Mouse (Mus musculus) layer of hippocampus, adult 9-10 months (tissue): ENCODE measurements around the gene Irf8.

Source experiments
- DNase-seq: peaks from one replicate; pipeline ENCODE4 v3.0.0; 2022; ENCODE audit warnings: low spot score

Irf8 gene

GRCm38 (mm10) chr8:120751226-120752081 lies 15.3 kb downstream of the Irf8 start:
- DNase-seq: no peak

GRCm38 (mm10) chr8:120752082-120752452 lies 15.9 kb downstream of the Irf8 start:
- no peak for DNase-seq

- DNase-seq: no peak
Observed at GRCm38 (mm10) chr8:120753476-120753875, 17.3 kb downstream of the Irf8 start.

- DNase-seq: no peak
Observed at GRCm38 (mm10) chr8:120755306-120756297, 19.4 kb downstream of the Irf8 start.

GRCm38 (mm10) chr8:120758005-120758404 lies 21.8 kb downstream of the Irf8 start:
- no peak for DNase-seq

- DNase-seq: no peak
Observed at GRCm38 (mm10) chr8:120759847-120760246, 23.7 kb downstream of the Irf8 start.

- DNase-seq: no peak
Observed at GRCm38 (mm10) chr8:120760341-120761215, 24.4 kb downstream of the Irf8 start.

- DNase-seq: no peak
Observed at GRCm38 (mm10) chr8:120763267-120763666, 27.1 kb downstream of the Irf8 start.

GRCm38 (mm10) chr8:120764638-120765037 lies 28.5 kb downstream of the Irf8 start:
- DNase-seq: no peak

GRCm38 (mm10) chr8:120766622-120767021 lies 30.5 kb downstream of the Irf8 start:
- DNase-seq: no peak

- no peak for DNase-seq
Observed at GRCm38 (mm10) chr8:120768454-120769218, 32.5 kb downstream of the Irf8 start.

GRCm38 (mm10) chr8:120777184-120777583 lies 41.0 kb downstream of the Irf8 start:
- DNase-seq: no peak

GRCm38 (mm10) chr8:120777732-120778131 lies 41.6 kb downstream of the Irf8 start:
- DNase-seq: no peak

- DNase-seq: no peak
Observed at GRCm38 (mm10) chr8:120779106-120779505, 42.9 kb downstream of the Irf8 start.

GRCm38 (mm10) chr8:120783781-120784180 lies 47.6 kb downstream of the Irf8 start:
- no peak for DNase-seq

- DNase-seq: no peak
Observed at GRCm38 (mm10) chr8:120786753-120787152, 50.6 kb downstream of the Irf8 start.

GRCm38 (mm10) chr8:120787631-120788030 lies 51.5 kb downstream of the Irf8 start:
- no peak for DNase-seq

- DNase-seq: no peak
Observed at GRCm38 (mm10) chr8:120792710-120793109, 56.6 kb downstream of the Irf8 start.

GRCm38 (mm10) chr8:120795944-120796635 lies 59.9 kb downstream of the Irf8 start:
- DNase-seq: peak; percentile 59

GRCm38 (mm10) chr8:120797019-120797727 lies 61.0 kb downstream of the Irf8 start:
- no peak for DNase-seq
